Mouse (Mus musculus): ENCODE measurements at regions not wholly inside any gene's neighbourhood (a gene's known extent, or its start where the extent isn't known, plus 50 kb on each side); places are given as distances from the start of the nearest gene placed in this dataset.
A peak's percentile ranks its signal among the peaks of the same experiment; 100 is the strongest.
"Not testable (repeated sequence)": the region's sequence is repeated elsewhere in the genome, so short reads cannot be mapped to it uniquely, and the experiment has no call there.

DNA sequence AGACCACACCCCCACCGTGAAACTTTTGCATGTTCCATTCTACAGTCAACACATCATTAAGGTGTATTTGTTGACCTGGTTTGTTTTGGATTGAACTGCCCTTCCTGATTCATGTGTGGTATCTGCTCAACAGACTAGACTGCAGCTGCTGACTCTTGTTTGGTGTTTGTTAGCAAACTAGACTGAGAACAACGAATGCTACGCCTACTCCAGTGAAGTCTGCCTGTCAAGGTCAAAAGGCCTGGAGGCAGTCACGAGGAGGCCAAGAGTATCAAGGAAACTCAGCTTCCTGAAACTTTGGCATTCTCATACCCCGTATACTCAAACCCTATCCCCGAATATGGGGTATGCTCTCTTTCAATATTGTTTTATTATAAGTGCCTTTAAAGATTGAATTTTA, 194.2 kb upstream of the Spin1 start:
- not testable (repeated sequence) for DNase-seq (ENCODE audit: extremely low spot score)

DNA sequence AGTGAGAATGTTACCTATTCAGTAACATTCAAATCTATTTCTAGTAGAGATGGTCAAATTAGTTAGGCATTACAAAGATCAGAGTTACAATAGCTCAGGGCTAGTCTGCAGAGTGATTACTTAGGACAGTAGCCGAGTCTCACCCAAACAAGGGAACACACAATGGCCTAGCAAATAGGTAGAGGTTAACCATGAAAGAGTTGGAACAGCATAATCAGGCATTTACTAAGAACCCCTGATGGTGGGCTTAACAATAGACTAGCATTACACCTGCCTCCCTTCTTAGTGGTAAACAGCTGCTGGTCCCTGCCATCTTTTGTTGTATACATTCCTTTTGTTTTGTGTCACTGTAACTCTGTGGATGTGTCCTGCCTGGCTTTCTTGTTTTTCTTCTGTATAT, 193.8 kb upstream of the Spin1 start:
- no peak for DNase-seq (ENCODE audit: extremely low spot score)

GRCm38 (mm10) chr13:50912776-50913175, 187.9 kb upstream of the Spin1 start:
- not testable (repeated sequence) for DNase-seq (ENCODE audit: extremely low spot score)

DNA sequence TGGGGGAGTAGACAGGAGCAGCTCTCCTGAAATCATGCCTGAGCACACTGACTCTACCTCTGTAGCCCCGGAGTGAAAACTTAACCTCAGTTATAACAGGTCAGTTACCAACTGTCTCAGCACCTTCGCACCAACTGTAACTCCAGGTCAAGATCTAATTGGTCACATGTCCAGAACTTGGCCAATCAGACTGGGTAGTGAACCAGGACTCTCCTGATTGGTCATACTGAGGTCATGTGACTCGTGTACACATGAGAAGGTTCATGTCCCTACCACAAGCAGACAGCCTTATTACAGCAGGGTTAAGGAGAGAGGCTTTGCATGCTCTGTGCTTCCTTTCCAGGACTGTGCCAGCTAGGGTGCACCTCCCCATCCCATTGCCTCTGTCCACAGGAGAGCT, 166.7 kb upstream of the Spin1 start:
- DNase-seq (ENCODE audit: extremely low spot score), result not testable (repeated sequence)

DNA sequence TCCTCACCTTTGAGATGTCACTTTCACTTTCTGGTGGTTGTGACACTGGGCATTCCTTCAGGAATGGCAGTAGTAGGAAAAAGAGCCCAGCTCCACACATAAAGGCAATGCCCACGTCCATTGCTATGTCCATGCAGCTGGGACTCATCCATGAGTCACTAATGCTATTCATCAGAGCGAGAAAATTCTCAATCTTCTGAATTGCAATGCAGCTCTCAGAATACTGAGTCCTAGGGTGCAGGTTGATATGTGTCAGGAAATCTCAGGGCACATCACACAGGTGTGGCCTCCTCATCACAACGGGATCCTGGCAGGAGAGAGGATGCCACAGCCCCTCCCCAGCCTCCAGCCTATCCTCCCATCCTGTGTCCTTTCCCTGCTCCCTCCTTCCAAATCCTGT, 158.1 kb upstream of the Spin1 start:
- no peak for DNase-seq (ENCODE audit: extremely low spot score)

DNA sequence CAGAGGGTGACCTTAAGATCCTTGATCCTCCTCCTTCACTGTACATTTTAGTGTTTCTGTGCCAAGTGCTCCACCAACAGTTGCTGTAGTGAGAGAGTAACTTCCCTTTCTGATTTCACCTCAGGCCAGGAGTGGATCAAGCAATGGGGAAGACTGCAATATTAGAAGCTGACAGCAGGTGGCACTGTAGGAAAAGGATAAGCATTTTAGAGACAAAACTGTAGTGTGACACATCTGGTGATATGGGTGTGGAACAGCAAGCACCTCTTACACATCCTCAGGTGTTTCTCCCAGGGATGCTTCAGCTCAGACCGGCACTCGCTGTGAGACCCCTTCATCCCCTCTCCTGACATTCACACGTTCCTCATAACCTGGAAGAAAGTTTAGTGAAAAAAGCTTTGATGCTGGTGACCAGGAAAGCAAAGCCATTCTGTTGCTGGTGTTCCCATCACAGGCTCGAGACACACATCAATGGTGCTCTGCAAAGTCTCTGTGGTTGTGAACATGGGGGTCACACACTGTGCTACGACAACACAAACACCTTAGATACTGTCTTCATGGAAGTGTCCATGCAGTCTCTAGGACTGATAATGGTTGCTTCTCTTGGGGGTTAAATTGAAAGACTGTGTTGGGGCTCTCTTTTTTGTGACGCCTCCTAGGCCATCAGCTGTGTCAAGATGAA, 151.0 kb upstream of the Spin1 start:
- peak; percentile 79 for DNase-seq (ENCODE audit: extremely low spot score)

GRCm38 (mm10) chr13:50954671-50955070, 146.0 kb upstream of the Spin1 start:
- DNase-seq (ENCODE audit: extremely low spot score), result no peak

DNA sequence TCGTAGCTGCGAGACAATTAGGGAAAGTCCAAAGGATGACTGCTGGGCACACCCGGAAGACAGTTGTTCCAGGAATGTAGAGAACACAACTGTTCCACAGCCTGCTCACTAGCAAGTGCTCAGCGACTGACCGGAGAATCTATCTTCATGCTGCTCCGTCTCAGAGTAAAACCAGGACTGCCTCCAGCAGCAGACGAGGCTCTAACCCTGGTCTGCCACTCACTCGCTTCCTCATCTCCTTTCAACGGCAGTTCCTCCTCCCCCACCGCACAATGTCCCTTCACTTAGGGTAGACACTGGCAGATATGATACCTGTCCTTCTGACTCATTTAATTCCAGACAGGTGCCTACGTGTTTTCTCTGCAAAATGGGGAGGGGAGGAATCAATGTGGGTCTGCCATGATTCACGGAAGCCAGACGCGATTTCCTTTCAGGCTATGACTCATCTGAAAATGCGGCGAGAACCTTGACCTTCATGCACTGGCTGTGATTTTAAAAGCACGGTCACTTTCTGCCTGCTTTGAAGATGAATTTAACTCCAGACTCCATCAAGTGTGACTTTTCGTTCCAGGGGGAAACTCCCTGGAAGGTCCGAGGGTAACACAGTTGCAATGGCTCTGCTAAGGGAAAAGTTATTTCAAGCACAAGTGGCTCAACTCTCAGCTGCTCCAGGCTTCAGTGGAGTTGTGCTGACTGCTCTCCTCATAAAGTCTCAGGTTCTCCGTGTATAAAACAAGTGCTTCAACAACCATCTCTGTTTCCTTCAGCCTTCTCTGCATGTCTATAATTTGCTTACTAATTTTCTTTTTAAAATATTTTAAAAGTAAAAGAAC, 142.4 kb upstream of the Spin1 start:
- DNase-seq (ENCODE audit: extremely low spot score), result no peak

GRCm38 (mm10) chr13:50960909-50961308, 139.8 kb upstream of the Spin1 start:
- no peak for DNase-seq (ENCODE audit: extremely low spot score)

- no peak for DNase-seq (ENCODE audit: extremely low spot score)
Observed at GRCm38 (mm10) chr13:50964070-50964469, 136.6 kb upstream of the Spin1 start.

DNA sequence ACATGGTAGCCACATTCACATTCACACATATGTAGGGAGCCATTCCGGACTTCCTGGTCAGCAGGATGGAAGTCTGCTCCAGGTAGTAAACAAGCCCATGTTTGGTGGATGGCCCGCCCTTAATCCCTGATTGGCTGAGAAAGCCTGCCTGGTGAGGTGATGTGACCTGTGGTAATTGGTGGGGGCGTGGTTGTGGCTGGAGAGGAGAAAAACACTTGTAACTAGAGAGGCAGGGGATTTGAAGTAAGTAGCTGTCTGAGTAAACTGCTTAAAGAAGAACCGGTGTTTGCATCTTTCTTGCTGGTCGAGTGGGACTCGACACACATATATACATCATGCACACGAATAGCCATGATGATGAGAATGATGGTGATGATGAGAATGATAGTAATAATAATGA, 135.6 kb upstream of the Spin1 start:
- not testable (repeated sequence) for DNase-seq (ENCODE audit: extremely low spot score)

GRCm38 (mm10) chr13:50965678-50966077, 135.0 kb upstream of the Spin1 start:
- no peak for DNase-seq (ENCODE audit: extremely low spot score)

DNA sequence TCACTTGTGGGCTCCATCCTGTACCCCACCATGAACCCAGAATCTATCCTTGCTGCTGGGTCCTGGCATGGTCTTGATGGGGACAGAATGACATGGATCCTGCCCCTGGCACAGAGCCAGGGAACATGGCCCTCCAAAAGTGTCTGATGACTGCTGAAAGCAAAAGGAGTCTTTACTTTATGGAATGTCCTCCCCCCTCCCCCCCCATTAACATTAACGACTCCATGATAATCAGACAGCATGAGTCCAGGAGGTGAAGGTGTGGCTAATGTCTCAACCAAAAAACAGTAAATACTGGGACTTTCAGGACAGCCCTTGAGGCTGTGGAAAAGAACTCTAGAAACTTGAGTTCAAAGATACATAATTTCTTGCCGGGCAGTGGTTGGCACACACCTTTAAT, 133.9 kb upstream of the Spin1 start:
- no peak for DNase-seq (ENCODE audit: extremely low spot score)

DNA sequence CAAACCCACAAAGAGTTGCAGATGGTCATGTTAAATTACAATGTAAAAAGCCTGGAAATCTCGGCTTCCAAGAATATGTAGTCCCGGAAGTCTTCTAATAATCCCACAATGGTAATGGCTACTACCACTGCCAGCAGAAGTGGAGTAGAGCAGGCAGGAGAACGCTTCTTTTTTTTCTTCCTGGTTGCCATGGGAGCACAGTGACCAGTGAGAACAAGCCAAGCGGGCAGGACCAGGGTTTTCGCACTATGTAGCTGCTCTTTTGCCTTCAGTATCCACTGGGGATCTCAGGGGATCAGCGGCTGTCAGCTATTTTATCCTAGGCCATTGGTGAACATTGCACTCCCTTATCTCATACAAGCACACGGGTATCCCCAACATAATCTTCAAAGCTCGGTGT, 127.3 kb upstream of the Spin1 start:
- DNase-seq (ENCODE audit: extremely low spot score), result no peak

DNA sequence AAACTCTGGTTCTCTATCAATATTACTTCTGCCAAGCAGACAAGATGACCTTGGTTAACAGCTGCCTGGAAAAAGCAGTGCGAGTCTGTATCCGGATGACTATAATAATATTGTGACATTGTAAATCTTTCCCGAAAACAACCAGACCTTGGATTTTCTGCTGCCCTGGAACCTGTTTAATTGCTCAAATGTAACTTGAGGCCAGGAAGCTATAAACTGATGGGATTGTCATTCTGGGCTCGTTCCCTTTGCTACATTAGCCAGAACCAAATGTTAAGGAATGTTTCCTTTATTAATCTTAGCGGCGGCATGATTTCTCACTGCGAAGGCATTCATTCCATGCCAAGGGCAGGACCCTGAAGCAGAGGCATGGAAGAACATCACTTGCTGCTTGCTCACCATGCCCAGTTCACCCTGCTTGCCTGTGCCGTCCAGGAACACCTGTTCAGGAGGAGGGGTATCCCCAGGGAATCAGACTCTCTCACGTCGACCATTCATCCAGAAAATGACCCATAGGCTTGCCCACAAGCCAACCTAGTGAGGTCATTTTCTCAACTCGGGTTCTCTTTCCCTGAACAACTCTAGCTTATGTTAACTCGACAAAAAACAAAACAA, 125.3 kb upstream of the Spin1 start:
- DNase-seq (ENCODE audit: extremely low spot score), result no peak

- no peak for DNase-seq (ENCODE audit: extremely low spot score)
Observed at GRCm38 (mm10) chr13:50982005-50982404, 118.7 kb upstream of the Spin1 start.

GRCm38 (mm10) chr13:50982990-50983389, 117.7 kb upstream of the Spin1 start:
- DNase-seq (ENCODE audit: extremely low spot score), result no peak

DNA sequence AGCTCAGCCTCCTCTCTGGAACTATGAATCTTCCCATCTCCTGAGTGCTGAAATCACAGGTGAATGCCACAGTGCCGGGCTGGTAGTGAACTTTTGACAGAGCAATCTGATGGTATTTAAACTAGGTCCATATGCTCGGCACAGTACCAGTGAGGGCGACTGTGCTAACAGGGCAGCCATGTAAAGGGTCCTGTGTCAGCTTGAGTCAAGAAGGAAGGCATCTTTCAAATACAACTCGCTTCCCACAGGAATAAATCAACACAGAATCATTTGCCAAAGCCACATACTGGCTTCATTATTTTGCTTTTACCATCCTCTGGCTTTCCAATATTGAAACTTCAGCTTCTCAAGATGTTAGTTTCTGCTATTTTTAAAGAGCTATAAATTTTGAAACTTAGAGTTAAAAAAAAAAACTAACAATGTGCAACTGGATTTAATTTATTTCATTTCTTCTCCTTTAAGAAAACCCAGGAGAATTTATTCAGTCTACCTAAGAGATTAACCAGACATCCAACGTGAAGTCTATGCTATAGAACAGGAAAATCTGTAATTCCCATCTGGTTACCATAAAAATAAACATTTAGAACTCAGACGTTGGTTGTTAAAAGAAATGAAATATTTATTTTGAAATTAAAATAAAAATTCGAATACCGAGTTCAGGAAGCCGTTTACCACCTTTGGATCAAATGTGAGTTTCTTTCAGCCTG, 108.8 kb upstream of the Spin1 start:
- DNase-seq (ENCODE audit: extremely low spot score), result no peak

DNA sequence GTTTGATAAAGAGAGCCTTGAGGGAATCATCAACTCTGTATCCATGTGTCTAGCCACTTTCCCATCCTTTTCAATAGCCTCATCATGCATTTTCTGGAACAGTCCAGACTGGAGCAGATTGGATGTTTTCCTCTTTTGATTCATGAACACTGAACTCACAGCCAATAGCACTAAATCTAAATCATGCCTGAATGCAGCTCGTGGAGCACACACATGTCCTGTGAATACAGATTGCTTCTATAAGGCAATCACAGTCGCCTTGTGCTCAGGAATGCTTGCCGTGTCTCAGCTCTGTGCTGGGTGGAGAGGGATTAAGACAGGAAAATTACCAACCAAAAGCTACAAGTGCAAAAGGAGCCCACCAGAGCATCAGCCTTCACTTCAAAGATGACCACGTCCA, 100.9 kb upstream of the Spin1 start:
- no peak for DNase-seq (ENCODE audit: extremely low spot score)

DNA sequence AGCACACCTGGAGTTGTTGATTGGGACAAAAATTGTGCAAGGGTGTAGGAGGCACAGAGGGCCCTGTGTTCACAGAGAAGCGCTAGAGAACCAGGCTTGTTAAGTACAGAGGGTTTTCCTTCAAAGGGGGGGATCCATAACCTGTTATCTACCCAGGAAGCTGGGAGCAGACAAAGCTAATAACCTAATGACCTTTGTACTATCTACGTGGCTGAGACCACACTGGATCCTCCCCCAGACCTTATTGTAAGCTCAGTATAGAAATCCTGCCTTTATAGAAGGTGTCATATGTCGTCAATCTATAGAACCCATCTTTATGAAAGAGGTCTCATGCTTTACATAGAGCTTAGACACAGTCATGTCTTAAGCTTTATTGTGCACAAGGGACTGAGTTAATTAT, 95.9 kb upstream of the Spin1 start:
- DNase-seq (ENCODE audit: extremely low spot score), result no peak

GRCm38 (mm10) chr13:51010736-51011135, 89.9 kb upstream of the Spin1 start:
- no peak for DNase-seq (ENCODE audit: extremely low spot score)

GRCm38 (mm10) chr13:51016209-51016608, 84.5 kb upstream of the Spin1 start:
- DNase-seq (ENCODE audit: extremely low spot score), result no peak
